Mouse (Mus musculus) liver, embryonic 14.5 days (tissue): Measurements from ENCODE around the gene B9d1.

Source experiments
- CTCF ChIP-seq: IDR thresholded peaks from 2 replicates; pipeline ENCODE4 v1.5.1; 2016; ENCODE audit warnings: antibody characterized with exemption, low read depth, control low read depth
- EP300 ChIP-seq: IDR thresholded peaks from 2 replicates; pipeline ENCODE4 v1.6.1; 2016; ENCODE audit warnings: antibody characterized with exemption, low read depth

DNA sequence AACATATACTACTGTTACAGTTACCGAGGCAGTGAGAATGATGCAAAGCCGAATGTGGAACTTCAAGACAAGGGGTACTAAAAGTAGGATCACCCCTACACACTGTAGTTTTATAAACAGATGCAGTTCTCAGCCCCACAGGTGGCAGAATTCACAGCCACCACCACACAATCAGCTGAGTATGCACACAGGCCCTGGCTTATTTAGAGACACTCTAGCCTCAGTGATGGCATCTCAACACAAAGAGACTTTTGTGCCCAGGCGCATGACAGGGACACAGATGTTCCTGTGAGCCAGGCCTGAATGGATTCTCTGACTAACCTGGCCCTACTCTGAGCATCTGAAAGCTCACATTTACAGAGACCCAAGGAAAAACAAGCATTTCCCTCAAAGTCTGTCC lies 32.4 kb downstream of the B9d1 start:
- TF ChIP-seq EP300 (no peak), CTCF (no peak)
